Mouse (Mus musculus) embryonic facial prominence, embryonic 14.5 days (tissue): ENCODE data around the gene Vmn1r149. TPM values are rescaled to one million over a fixed set of nuclear protein-coding genes. Genes with fewer than 3 reads are reported as not detected.
"Not testable (repeated sequence)": the region's sequence is repeated elsewhere in the genome, so short reads cannot be mapped to it uniquely, and the experiment has no call there.

Source experiments
- ATAC-seq: fragments of 200-750 bp; cut with Nextera tagmentation; 2 replicates; pipeline ENCODE4 v1.8.0; 2017; ENCODE audit warnings: low read depth, moderate number of reproducible peaks, moderate TSS enrichment
- DNase-seq: peaks from one replicate; pipeline ENCODE4 v3.0.0-alpha.2; 2015; ENCODE audit warnings: low spot score
- H3K27ac ChIP-seq: fragments of 300-500 bp; sonication (generic); replicated peaks from 2 replicates; pipeline ENCODE4 v1.5.1; 2014; ENCODE audit warnings: low read depth, mild to moderate bottlenecking, low read length, moderate library complexity
- H3K27me3 ChIP-seq: fragments of 300-500 bp; sonication (generic); replicated peaks from 2 replicates; pipeline ENCODE4 v1.6.1; 2014; ENCODE audit warnings: low read length; ENCODE audit not compliant: control insufficient read depth, insufficient read depth
- H3K36me3 ChIP-seq: fragments of 300-500 bp; sonication (generic); 2 replicates; pipeline ENCODE4 v1.6.1; 2014; ENCODE audit warnings: low read length, mixed read lengths; ENCODE audit not compliant: control insufficient read depth, insufficient read depth
- H3K4me1 ChIP-seq: fragments of 300-500 bp; sonication (generic); 2 replicates; pipeline ENCODE4 v1.6.1; 2014; ENCODE audit warnings: antibody characterized with exemption, low read length; ENCODE audit not compliant: control insufficient read depth, insufficient read depth
- H3K4me2 ChIP-seq: fragments of 300-500 bp; sonication (generic); 2 replicates; pipeline ENCODE4 v1.6.1; 2014; ENCODE audit warnings: low read depth, mild to moderate bottlenecking, low read length, moderate library complexity, mixed read lengths
- H3K4me3 ChIP-seq: fragments of 300-500 bp; sonication (generic); 2 replicates; pipeline ENCODE4 v1.5.1; 2014; ENCODE audit warnings: low read depth, mild to moderate bottlenecking, low read length
- H3K9ac ChIP-seq: fragments of 300-500 bp; sonication (generic); 2 replicates; pipeline ENCODE4 v1.6.1; 2014; ENCODE audit warnings: low read depth, mild to moderate bottlenecking, low read length, moderate library complexity, mixed read lengths
- H3K9me3 ChIP-seq: fragments of 300-500 bp; sonication (generic); 2 replicates; pipeline ENCODE4 v1.6.1; 2016; ENCODE audit warnings: low read length; ENCODE audit not compliant: control insufficient read depth
- WGBS: fragments of 180-500 bp; shearing (Covaris S2); extraction: QIAGEN DNeasy Blood & Tissue Kit; methylation state at CpG from one replicate; pipeline ENCODE4 v1.1.7; 2014; 5-methylcytosine and 5-hydroxymethylcytosine counted together
- polyA plus RNA-seq: library from polyadenylated mRNA; unstranded; fragments of >200 nt; fragmentation: Nextera tagmentation; extraction: Ambion mirVana; gene quantifications from 2 replicates; pipeline ENCODE4 v1.2.1, GENCODE M21; 2014

Vmn1r149 gene
- polyA plus RNA-seq: not detected in 2 replicates

DNA sequence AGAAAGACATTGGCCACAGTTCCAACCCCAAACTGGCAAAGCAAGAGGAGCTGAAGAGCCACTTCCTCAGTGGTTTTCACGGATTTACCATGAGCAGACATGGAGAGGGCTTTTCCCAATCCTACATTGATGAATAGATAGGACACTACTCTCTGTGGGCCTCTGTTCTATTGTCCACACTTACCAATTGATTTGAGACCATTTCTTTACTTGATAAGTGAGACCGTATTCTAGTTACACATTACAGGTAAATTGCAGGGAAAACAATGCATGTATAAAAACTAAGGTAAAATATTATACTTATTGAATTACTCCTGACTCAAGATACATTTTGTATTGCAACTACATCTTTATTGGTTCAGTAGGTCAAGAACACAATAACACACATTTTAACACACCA lies at the start of gene Vmn1r149:
Gene Vmn1r149, minus strand, starts transcription at position 101 of the 400 bp plus-strand sequence.
- not testable (repeated sequence) for H3K4me2 ChIP-seq, H3K27ac ChIP-seq, DNase-seq, H3K27me3 ChIP-seq, ATAC-seq, H3K9ac ChIP-seq, H3K4me1 ChIP-seq, H3K4me3 ChIP-seq, H3K9me3 ChIP-seq, H3K36me3 ChIP-seq
- WGBS: no CpG with 5 or more reads among the region's 2 CpGs

DNA sequence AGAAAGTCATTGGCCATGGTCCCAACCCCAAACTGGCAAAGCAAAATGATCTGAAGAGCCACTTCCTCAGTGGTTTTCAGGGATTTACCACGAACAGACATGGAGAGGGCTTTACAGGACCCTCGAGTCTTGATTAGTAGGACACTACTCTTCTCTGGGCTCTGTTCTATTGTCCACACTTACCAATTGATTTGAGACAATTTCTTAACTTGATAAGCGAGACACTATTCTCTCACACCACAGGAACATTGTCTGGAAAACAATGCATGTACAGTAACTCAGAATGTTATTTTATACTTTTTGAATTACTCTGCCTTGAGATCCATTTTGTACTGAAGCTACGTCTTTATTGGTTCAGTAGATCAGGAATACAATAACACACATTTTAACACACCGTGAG lies 25.9 kb upstream of the Vmn1r149 start, which contains the start of gene Gm10665:
Gene Gm10665, minus strand, starts transcription at position 101 of the 400 bp plus-strand sequence.
- no CpG with 5 or more reads among the region's 5 CpGs for WGBS
- H3K9ac ChIP-seq, ATAC-seq, H3K4me3 ChIP-seq, H3K4me2 ChIP-seq, H3K36me3 ChIP-seq, H3K27ac ChIP-seq, DNase-seq, H3K9me3 ChIP-seq, H3K27me3 ChIP-seq, H3K4me1 ChIP-seq: not testable (repeated sequence)

DNA sequence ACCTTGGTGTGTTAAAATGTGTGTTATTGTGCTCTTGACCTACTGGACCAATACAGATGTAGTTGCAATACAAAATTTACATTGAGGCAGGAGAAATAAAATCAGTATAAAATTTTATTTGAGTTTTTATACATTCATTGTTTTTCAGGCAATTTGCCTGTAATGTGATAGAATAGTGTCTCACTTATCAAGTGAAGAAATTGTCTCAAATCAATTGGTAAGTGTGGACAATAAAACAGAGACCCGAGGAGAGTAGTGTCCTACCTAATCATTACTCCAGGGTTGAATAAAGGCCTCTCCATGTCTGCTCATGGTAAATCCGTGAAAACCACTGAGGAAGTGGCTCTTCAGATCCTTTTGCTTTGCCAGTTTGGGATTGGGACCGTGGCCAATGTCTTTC lies 24.7 kb downstream of the Vmn1r149 start, which contains the start of gene Vmn1r148:
Gene Vmn1r148, plus strand, starts transcription at position 301 of the 400 bp plus-strand sequence.
- WGBS: no CpG with 5 or more reads among the region's 3 CpGs
- not testable (repeated sequence) for ATAC-seq, H3K36me3 ChIP-seq, H3K4me1 ChIP-seq, H3K27ac ChIP-seq, H3K4me3 ChIP-seq, H3K9me3 ChIP-seq, DNase-seq, H3K27me3 ChIP-seq, H3K4me2 ChIP-seq, H3K9ac ChIP-seq

Other genes with a start within 250 kb of the Vmn1r149 start
- not detected in 2 replicates for gene Vmn1r143, start 248.9 kb downstream of the Vmn1r149 start, polyA plus RNA-seq
- gene Gm8653, start 237.0 kb downstream of the Vmn1r149 start, polyA plus RNA-seq: not detected in 2 replicates
- gene Gm8453, start 208.7 kb downstream of the Vmn1r149 start, polyA plus RNA-seq: not detected in 2 replicates
- not detected in 2 replicates for gene Gm4187, start 108.5 kb downstream of the Vmn1r149 start, polyA plus RNA-seq
- not detected in 2 replicates for gene Gm8660, start 67.2 kb downstream of the Vmn1r149 start, polyA plus RNA-seq
- gene Vmn1r148, start 24.6 kb downstream of the Vmn1r149 start, polyA plus RNA-seq: not detected in 2 replicates
- not detected in 2 replicates for gene Gm10665, start 25.8 kb upstream of the Vmn1r149 start, polyA plus RNA-seq
- gene Vmn1r151, start 61.4 kb upstream of the Vmn1r149 start, polyA plus RNA-seq: not detected in 2 replicates
- gene Vmn1r152, start 84.7 kb upstream of the Vmn1r149 start, polyA plus RNA-seq: not detected in 2 replicates
- not detected in 2 replicates for gene Gm8677, start 96.7 kb upstream of the Vmn1r149 start, polyA plus RNA-seq
- not detected in 2 replicates for gene Gm4201, start 127.1 kb upstream of the Vmn1r149 start, polyA plus RNA-seq
- not detected in 2 replicates for gene Gm4565, start 149.9 kb upstream of the Vmn1r149 start, polyA plus RNA-seq
- not detected in 2 replicates for gene Vmn1r155, start 219.8 kb upstream of the Vmn1r149 start, polyA plus RNA-seq